Mouse (Mus musculus): ENCODE measurements around the gene Fam210b. TPM values are rescaled to one million over a fixed set of nuclear protein-coding genes. Genes with fewer than 3 reads are reported as not detected.
A peak's percentile ranks its signal among the peaks of the same experiment; 100 is the strongest.

Gene Fam210b
- polyA plus RNA-seq, 1 experiment from 2014 or later: 24.2 TPM

- Histone ChIP-seq H3K4me1 (ENCODE audit: control insufficient read depth, insufficient read depth, low read length) (no peaks in the 10 kb centered on the region), H3K4me3 (ENCODE audit: low read depth, low read length) (no peak overlapping the region), H3K27ac (replicated peaks; ENCODE audit: low read depth, low read length) (no peak overlapping the region), H3K4me2 (ENCODE audit: low read depth, low read length) (no peak overlapping the region), H3K27me3 (ENCODE audit: control insufficient read depth, insufficient read depth, low read length) (no peaks in the 10 kb centered on the region), H3K36me3 (replicated peaks; ENCODE audit: control insufficient read depth, insufficient read depth, low read depth, low read length) (peaks cover 10% of the 10 kb centered on the region), H3K9ac (replicated peaks; ENCODE audit: low read length) (no peak overlapping the region), H3K9me3 (replicated peaks; ENCODE audit: control insufficient read depth, low read length) (no peaks in the 10 kb centered on the region)
- no peak for ATAC-seq (replicated peaks; ENCODE audit: insufficient number of reproducible peaks, low FRiP score, low TSS enrichment, low read depth)
- 70% methylated on average over 9 of the region's 9 CpGs for WGBS
- DNase-seq (ENCODE audit: low spot score): no peak
These were observed 9.4 kb downstream of the Fam210b start for GRCm38 (mm10) chr2:172354761-172355160.

GRCm38 (mm10) chr2:172355833-172356232, 10.5 kb downstream of the Fam210b start:
- H3K36me3 ChIP-seq (replicated peaks; ENCODE audit: control insufficient read depth, insufficient read depth, low read depth, low read length): peaks cover 14% of the 10 kb centered on the region
- no peaks in the 10 kb centered on the region for H3K4me1 ChIP-seq (ENCODE audit: control insufficient read depth, insufficient read depth, low read length)
- no peaks in the 10 kb centered on the region for H3K27me3 ChIP-seq (ENCODE audit: control insufficient read depth, insufficient read depth, low read length)

GRCm38 (mm10) chr2:172363176-172363575, 17.8 kb downstream of the Fam210b start:
- H3K36me3 ChIP-seq (replicated peaks; ENCODE audit: control insufficient read depth, insufficient read depth, low read depth, low read length): peaks cover 16% of the 10 kb centered on the region

More at GRCm38 (mm10) chr2:172355833-172356232, 10.5 kb downstream of the Fam210b start:
- Histone ChIP-seq H3K4me2 (ENCODE audit: low read depth, low read length) (no peak overlapping the region), H3K9ac (replicated peaks; ENCODE audit: low read length) (no peak overlapping the region), H3K4me3 (ENCODE audit: low read depth, low read length) (no peak overlapping the region), H3K9me3 (replicated peaks; ENCODE audit: control insufficient read depth, low read length) (no peaks in the 10 kb centered on the region), H3K27ac (replicated peaks; ENCODE audit: low read depth, low read length) (no peak overlapping the region)
- ATAC-seq (replicated peaks; ENCODE audit: insufficient number of reproducible peaks, low FRiP score, low TSS enrichment, low read depth) (no peak), DNase-seq (ENCODE audit: low spot score) (no peak)
- 76% methylated on average over 5 of the region's 5 CpGs for WGBS

GRCm38 (mm10) chr2:172370411-172371223, 25.3 kb downstream of the Fam210b start, which contains the start of the genes Aurka and Cstf1:
Gene Aurka (minus strand): TSS chr2:172370535.
Gene Cstf1 (plus strand): TSS chr2:172370681.
- peak within 1 kb of the TSS; percentile 40 for H3K4me2 ChIP-seq (ENCODE audit: low read depth, low read length)

More at GRCm38 (mm10) chr2:172363176-172363575, 17.8 kb downstream of the Fam210b start:
- DNase-seq (ENCODE audit: low spot score) (no peak), ATAC-seq (replicated peaks; ENCODE audit: insufficient number of reproducible peaks, low FRiP score, low TSS enrichment, low read depth) (no peak)
- H3K4me2 ChIP-seq (ENCODE audit: low read depth, low read length): no peak overlapping the region
- no peaks in the 10 kb centered on the region for H3K9me3 ChIP-seq (replicated peaks; ENCODE audit: control insufficient read depth, low read length)
- H3K27ac ChIP-seq (replicated peaks; ENCODE audit: low read depth, low read length): no peak overlapping the region
- no peak overlapping the region for H3K9ac ChIP-seq (replicated peaks; ENCODE audit: low read length)
- no peak overlapping the region for H3K4me3 ChIP-seq (ENCODE audit: low read depth, low read length)
- H3K4me1 ChIP-seq (ENCODE audit: control insufficient read depth, insufficient read depth, low read length): no peaks in the 10 kb centered on the region
- no peaks in the 10 kb centered on the region for H3K27me3 ChIP-seq (ENCODE audit: control insufficient read depth, insufficient read depth, low read length)
- WGBS: 87% methylated on average over 7 of the region's 7 CpGs

GRCm38 (mm10) chr2:172371258-172371657, 25.9 kb downstream of the Fam210b start:
- Histone ChIP-seq H3K27me3 (ENCODE audit: control insufficient read depth, insufficient read depth, low read length) (no peaks in the 10 kb centered on the region), H3K9ac (replicated peaks; ENCODE audit: low read length) (peak overlapping the region; percentile 81), H3K9me3 (replicated peaks; ENCODE audit: control insufficient read depth, low read length) (no peaks in the 10 kb centered on the region), H3K27ac (replicated peaks; ENCODE audit: low read depth, low read length) (no peak overlapping the region), H3K4me3 (ENCODE audit: low read depth, low read length) (peak overlapping the region; percentile 64), H3K4me1 (ENCODE audit: control insufficient read depth, insufficient read depth, low read length) (peaks cover 5% of the 10 kb centered on the region; the same call in 1 of the 2 replicates), H3K4me2 (ENCODE audit: low read depth, low read length) (peak overlapping the region; percentile 40), H3K36me3 (replicated peaks; ENCODE audit: control insufficient read depth, insufficient read depth, low read depth, low read length) (peaks cover 13% of the 10 kb centered on the region)
- ATAC-seq (replicated peaks; ENCODE audit: insufficient number of reproducible peaks, low FRiP score, low TSS enrichment, low read depth): no peak
- no peak for DNase-seq (ENCODE audit: low spot score)
- 1% methylated on average over 11 of the region's 11 CpGs for WGBS

More at GRCm38 (mm10) chr2:172370411-172371223, 25.3 kb downstream of the Fam210b start, which contains the start of the genes Aurka and Cstf1:
- peak within 1 kb of the TSS; percentile 52 for H3K27ac ChIP-seq (replicated peaks; ENCODE audit: low read depth, low read length)
- WGBS: under 1% methylated on average over 66 of the region's 66 CpGs
- peaks cover 12% of the 10 kb centered on the region for H3K36me3 ChIP-seq (replicated peaks; ENCODE audit: control insufficient read depth, insufficient read depth, low read depth, low read length)
- H3K9ac ChIP-seq (replicated peaks; ENCODE audit: low read length): peak within 1 kb of the TSS; percentile 81
- no peaks in the 10 kb centered on the region for H3K27me3 ChIP-seq (ENCODE audit: control insufficient read depth, insufficient read depth, low read length)
- peaks cover 5% of the 10 kb centered on the region; the same call in 1 of the 2 replicates for H3K4me1 ChIP-seq (ENCODE audit: control insufficient read depth, insufficient read depth, low read length)
- H3K4me3 ChIP-seq (ENCODE audit: low read depth, low read length): peak within 1 kb of the TSS; percentile 64
- H3K9me3 ChIP-seq (replicated peaks; ENCODE audit: control insufficient read depth, low read length): no peaks in the 10 kb centered on the region
- ATAC-seq (replicated peaks; ENCODE audit: insufficient number of reproducible peaks, low FRiP score, low TSS enrichment, low read depth): peak; percentile 97
- peak; percentile 98 for DNase-seq (ENCODE audit: low spot score)

GRCm38 (mm10) chr2:172376551-172376950, 31.2 kb downstream of the Fam210b start:
- Histone ChIP-seq H3K9ac (replicated peaks; ENCODE audit: low read length) (no peak overlapping the region), H3K9me3 (replicated peaks; ENCODE audit: control insufficient read depth, low read length) (no peaks in the 10 kb centered on the region), H3K27ac (replicated peaks; ENCODE audit: low read depth, low read length) (no peak overlapping the region), H3K36me3 (replicated peaks; ENCODE audit: control insufficient read depth, insufficient read depth, low read depth, low read length) (peaks cover 21% of the 10 kb centered on the region), H3K4me3 (ENCODE audit: low read depth, low read length) (no peak overlapping the region), H3K27me3 (ENCODE audit: control insufficient read depth, insufficient read depth, low read length) (no peaks in the 10 kb centered on the region), H3K4me2 (ENCODE audit: low read depth, low read length) (no peak overlapping the region), H3K4me1 (ENCODE audit: control insufficient read depth, insufficient read depth, low read length) (no peaks in the 10 kb centered on the region)
- WGBS: 82% methylated on average over 4 of the region's 4 CpGs
- no peak for ATAC-seq (replicated peaks; ENCODE audit: insufficient number of reproducible peaks, low FRiP score, low TSS enrichment, low read depth)
- no peak for DNase-seq (ENCODE audit: low spot score)

GRCm38 (mm10) chr2:172376999-172377515, 31.7 kb downstream of the Fam210b start:
- H3K4me2 ChIP-seq (ENCODE audit: low read depth, low read length): no peak overlapping the region
- H3K9ac ChIP-seq (replicated peaks; ENCODE audit: low read length): no peak overlapping the region
- no peaks in the 10 kb centered on the region for H3K9me3 ChIP-seq (replicated peaks; ENCODE audit: control insufficient read depth, low read length)
- H3K36me3 ChIP-seq (replicated peaks; ENCODE audit: control insufficient read depth, insufficient read depth, low read depth, low read length): peaks cover 23% of the 10 kb centered on the region
- H3K4me1 ChIP-seq (ENCODE audit: control insufficient read depth, insufficient read depth, low read length): no peaks in the 10 kb centered on the region
- no peak overlapping the region for H3K4me3 ChIP-seq (ENCODE audit: low read depth, low read length)
- H3K27ac ChIP-seq (replicated peaks; ENCODE audit: low read depth, low read length): no peak overlapping the region
- DNase-seq (ENCODE audit: low spot score): no peak
- H3K27me3 ChIP-seq (ENCODE audit: control insufficient read depth, insufficient read depth, low read length): no peaks in the 10 kb centered on the region
- no peak for ATAC-seq (replicated peaks; ENCODE audit: insufficient number of reproducible peaks, low FRiP score, low TSS enrichment, low read depth)
- WGBS: 52% methylated on average over 5 of the region's 5 CpGs

GRCm38 (mm10) chr2:172378332-172378731, 33.0 kb downstream of the Fam210b start:
- Histone ChIP-seq H3K27ac (replicated peaks; ENCODE audit: low read depth, low read length) (no peak overlapping the region), H3K27me3 (ENCODE audit: control insufficient read depth, insufficient read depth, low read length) (no peaks in the 10 kb centered on the region), H3K9ac (replicated peaks; ENCODE audit: low read length) (no peak overlapping the region), H3K9me3 (replicated peaks; ENCODE audit: control insufficient read depth, low read length) (no peaks in the 10 kb centered on the region), H3K36me3 (replicated peaks; ENCODE audit: control insufficient read depth, insufficient read depth, low read depth, low read length) (peaks cover 22% of the 10 kb centered on the region), H3K4me1 (ENCODE audit: control insufficient read depth, insufficient read depth, low read length) (no peaks in the 10 kb centered on the region), H3K4me3 (ENCODE audit: low read depth, low read length) (no peak overlapping the region), H3K4me2 (ENCODE audit: low read depth, low read length) (no peak overlapping the region)
- DNase-seq (ENCODE audit: low spot score): peak; percentile 41
- no peak for ATAC-seq (replicated peaks; ENCODE audit: insufficient number of reproducible peaks, low FRiP score, low TSS enrichment, low read depth)
- WGBS: 75% methylated on average over 7 of the region's 7 CpGs
